15 mouse cellular contexts compared by ENCODE assay signal in genomic region chr13:41747691-41748090, GRCm38 (mm10).
DNase-seq lines count a peak whose midpoint lies in the region; ATAC-seq lines count a peak whose summit lies in the region.
"Had no signal": no experiment of that assay in that cellular context is flagged by ENCODE, and none has a peak within 500 bp of the region (broad histone marks: within the 10 kb centered on the region; RNA-seq: fewer than 3 reads in every experiment).

No protein-coding gene starts in this region.

- intact Hi-C loops in left cerebral cortex, postnatal 4 days (cut with DNase I), result loop anchor here (10.0 kb wide), 1 partner anchor 307 kb away; the partner anchor contains the start of gene Hivep1

- no peak overlapping the region for H3K9ac ChIP-seq in forebrain, embryonic 13.5 days
- H3K9ac ChIP-seq in forebrain, embryonic 11.5 days (ENCODE audit: low read length), result no peak overlapping the region
- no peak overlapping the region for H3K9ac ChIP-seq in forebrain, embryonic 15.5 days (replicated peaks)
- H3K9ac ChIP-seq: embryonic facial prominence, embryonic 13.5 days; hindbrain, embryonic 12.5 days; liver, postnatal 0 days had no signal

- no peaks in the 10 kb centered on the region for H3K9me3 ChIP-seq in forebrain, embryonic 13.5 days (replicated peaks)
- no peaks in the 10 kb centered on the region for H3K9me3 ChIP-seq in forebrain, embryonic 11.5 days (ENCODE audit: control insufficient read depth, low read length)
- H3K9me3 ChIP-seq in forebrain, embryonic 15.5 days, result no peaks in the 10 kb centered on the region
- H3K9me3 ChIP-seq: embryonic facial prominence, embryonic 13.5 days; hindbrain, embryonic 12.5 days had no signal

- no peak overlapping the region for H3K4me2 ChIP-seq in forebrain, embryonic 13.5 days
- H3K4me2 ChIP-seq in forebrain, embryonic 11.5 days (ENCODE audit: low read depth, low read length, severe bottlenecking), result no peak overlapping the region
- H3K4me2 ChIP-seq in forebrain, embryonic 15.5 days (replicated peaks), result no peak overlapping the region
- H3K4me2 ChIP-seq: embryonic facial prominence, embryonic 13.5 days; heart, embryonic 11.5 days; hindbrain, embryonic 12.5 days had no signal

- H3K27me3 ChIP-seq in forebrain, embryonic 13.5 days, result no peaks in the 10 kb centered on the region
- H3K27me3 ChIP-seq in forebrain, embryonic 11.5 days (ENCODE audit: control insufficient read depth, insufficient read depth, low read length), result no peaks in the 10 kb centered on the region
- no peaks in the 10 kb centered on the region for H3K27me3 ChIP-seq in forebrain, embryonic 15.5 days
- H3K27me3 ChIP-seq: embryonic facial prominence, embryonic 13.5 days; hindbrain, embryonic 12.5 days had no signal

- H3K4me1 ChIP-seq in forebrain, embryonic 13.5 days, result peaks cover 13% of the 10 kb centered on the region; the same call in 1 of the 2 replicates
- H3K4me1 ChIP-seq in forebrain, embryonic 11.5 days (replicated peaks; ENCODE audit: control insufficient read depth, insufficient read depth, low read length), result no peaks in the 10 kb centered on the region; the same call in 1 of the 2 replicates
- H3K4me1 ChIP-seq in forebrain, embryonic 15.5 days, result no peaks in the 10 kb centered on the region; the same call in 1 of the 2 replicates
- H3K4me1 ChIP-seq: embryonic facial prominence, embryonic 13.5 days; hindbrain, embryonic 12.5 days had no signal

- no peak overlapping the region for H3K27ac ChIP-seq in forebrain, embryonic 13.5 days
- no peak overlapping the region for H3K27ac ChIP-seq in forebrain, embryonic 11.5 days (ENCODE audit: low read depth, low read length)
- no peak overlapping the region for H3K27ac ChIP-seq in forebrain, embryonic 15.5 days (replicated peaks)
- H3K27ac ChIP-seq: embryonic facial prominence, embryonic 13.5 days; hindbrain, embryonic 12.5 days had no signal

- peak; percentile 64 for ATAC-seq in forebrain, embryonic 13.5 days
- no peak for ATAC-seq in forebrain, embryonic 11.5 days (replicated peaks; ENCODE audit: low FRiP score)
- peak; percentile 27 for ATAC-seq in forebrain, embryonic 15.5 days (replicated peaks)
- ATAC-seq: liver, postnatal 0 days; midbrain, embryonic 16.5 days had no signal

- no peak overlapping the region for H3K4me3 ChIP-seq in forebrain, embryonic 13.5 days
- H3K4me3 ChIP-seq in forebrain, embryonic 11.5 days (ENCODE audit: low read depth, low read length), result no peak overlapping the region
- H3K4me3 ChIP-seq in forebrain, embryonic 15.5 days, result no peak overlapping the region
- H3K4me3 ChIP-seq: embryonic facial prominence, embryonic 13.5 days; hindbrain, embryonic 12.5 days had no signal

- no peaks in the 10 kb centered on the region for H3K36me3 ChIP-seq in forebrain, embryonic 13.5 days (ENCODE audit: poor library complexity, severe bottlenecking)
- H3K36me3 ChIP-seq in forebrain, embryonic 11.5 days (ENCODE audit: control insufficient read depth, insufficient read depth, low read length), result no peaks in the 10 kb centered on the region
- H3K36me3 ChIP-seq in forebrain, embryonic 15.5 days, result no peaks in the 10 kb centered on the region
- H3K36me3 ChIP-seq: embryonic facial prominence, embryonic 13.5 days; hindbrain, embryonic 12.5 days had no signal

- WGBS in forebrain, embryonic 13.5 days, result 36% methylated on average over 4 of the region's 4 CpGs
- WGBS in forebrain, embryonic 11.5 days, result 69% methylated on average over 4 of the region's 4 CpGs
- 20% methylated on average over 4 of the region's 4 CpGs for WGBS in forebrain, embryonic 15.5 days

- no peak for DNase-seq in forebrain, embryonic 11.5 days (ENCODE audit: low spot score)
- peak; percentile 8 to 12 for DNase-seq in left cerebral cortex, adult 18-20 months (ENCODE audit: low spot score in 2 of 2)
- DNase-seq in left cerebral cortex, postnatal 4 days, result no peak
- peak; percentile 75 for DNase-seq in MN1 (ENCODE audit: low spot score)
- DNase-seq in spleen, postnatal 10 days (ENCODE audit: low spot score in 2 of 2), result no peak
- DNase-seq: cerebellum, adult 11-12 months; gastrocnemius, postnatal 36 days; liver, postnatal 0 days; thymus, adult 18-20 months had no signal

Comparison
In these comparisons a context has a peak if more than half of its experiments do, and no peak if none do; other contexts are left out.
1. DNase-seq: peak in left cerebral cortex, adult 18-20 months (2 of 2) and MN1 (single experiment); none in forebrain, embryonic 11.5 days (single experiment), left cerebral cortex, postnatal 4 days (single experiment) and spleen, postnatal 10 days (0 of 2).